Mouse (Mus musculus) G1E (cell line): ENCODE results near the gene Recql.

Source experiments
- CTCF ChIP-seq: IDR thresholded peaks from 2 replicates; pipeline ENCODE4 v1.5.1; 2012; ENCODE audit warnings: low read depth, low read length, inconsistent platforms, mixed read lengths
- GATA1 ChIP-seq: IDR thresholded peaks from 2 replicates; pipeline ENCODE4 v1.6.1; 2012; ENCODE audit warnings: borderline replicate concordance, low read length, inconsistent platforms, mixed read lengths
- GATA2 ChIP-seq: IDR thresholded peaks from 2 replicates; pipeline ENCODE4 v1.6.1; 2012; ENCODE audit warnings: low read depth, low read length, inconsistent platforms, borderline replicate concordance
- POLR2AphosphoS5 ChIP-seq: IDR thresholded peaks from 2 replicates; pipeline ENCODE4 v1.6.1; 2012; ENCODE audit warnings: low read depth, low read length, inconsistent platforms; ENCODE audit not compliant: insufficient replicate concordance
- TAL1 ChIP-seq: conservative IDR thresholded peaks from 2 replicates; pipeline ENCODE4 v1.6.1; 2012; ENCODE audit warnings: low read depth, low read length, inconsistent platforms, mixed read lengths

DNA sequence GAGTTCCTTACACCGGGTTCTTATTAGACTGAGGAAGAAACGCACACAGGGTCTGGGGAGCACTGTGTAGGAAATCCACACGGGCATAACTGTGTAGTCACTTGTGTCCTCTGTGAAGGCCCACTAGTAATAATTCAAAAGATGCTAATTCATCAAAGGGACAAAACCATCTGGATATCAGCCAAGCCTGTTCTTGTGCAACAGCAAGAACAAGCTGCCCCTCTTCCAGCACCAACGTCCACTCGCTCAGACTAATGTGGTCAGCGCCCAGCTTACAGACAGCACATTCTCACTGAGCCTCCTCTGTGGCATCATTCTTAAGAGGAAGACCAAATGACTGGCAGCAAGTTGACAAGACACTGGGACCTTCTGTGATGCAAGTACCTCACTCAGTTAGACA, 6.9 kb downstream of the Recql start:
- TF ChIP-seq CTCF (no peak), GATA2 (no peak), TAL1 (no peak), GATA1 (no peak), POLR2AphosphoS5 (no peak)
